Mouse (Mus musculus): ENCODE measurements around the gene Nme7. TPM values are rescaled to one million over a fixed set of nuclear protein-coding genes. Genes with fewer than 3 reads are reported as not detected.

Gene Nme7
- polyA plus RNA-seq, 1 experiment: 14.8 TPM

- Histone ChIP-seq H3K4me1 (ENCODE audit: control insufficient read depth, insufficient read depth, low read length) (peaks cover 35% of the 10 kb centered on the region; the same call in 1 of the 2 replicates), H3K27ac (ENCODE audit: insufficient read depth, low read depth, low read length) (peak overlapping the region; percentile 71), H3K4me3 (ENCODE audit: insufficient read depth, low read depth, low read length) (no peak overlapping the region), H3K27me3 (replicated peaks; ENCODE audit: control insufficient read depth, insufficient read depth, low read length) (no peaks in the 10 kb centered on the region), H3K36me3 (ENCODE audit: control insufficient read depth, insufficient read depth, low read length) (peaks cover 48% of the 10 kb centered on the region)
- peak; percentile 33 for DNase-seq
- TF ChIP-seq POLR2A (IDR thresholded peaks at IDR 0.05; ENCODE audit: low read depth, low read length): no peak
- TF ChIP-seq CTCF (conservative IDR thresholded peaks at IDR 0.05; ENCODE audit: insufficient read depth, insufficient read length, low read depth, low read length): no peak
- 45% methylated on average over 4 of the region's 4 CpGs for WGBS
Measured at GRCm38 (mm10) chr1:164450231-164450630, 146.3 kb downstream of the Nme7 start.

GRCm38 (mm10) chr1:164450644-164451043, 146.7 kb downstream of the Nme7 start:
- no peaks in the 10 kb centered on the region for H3K27me3 ChIP-seq (replicated peaks; ENCODE audit: control insufficient read depth, insufficient read depth, low read length)
- peak overlapping the region; percentile 71 for H3K27ac ChIP-seq (ENCODE audit: insufficient read depth, low read depth, low read length)
- no peak overlapping the region for H3K4me3 ChIP-seq (ENCODE audit: insufficient read depth, low read depth, low read length)
- peaks cover 35% of the 10 kb centered on the region; the same call in 1 of the 2 replicates for H3K4me1 ChIP-seq (ENCODE audit: control insufficient read depth, insufficient read depth, low read length)
- H3K36me3 ChIP-seq (ENCODE audit: control insufficient read depth, insufficient read depth, low read length): peaks cover 48% of the 10 kb centered on the region
- peak; percentile 54 for DNase-seq
- TF ChIP-seq CTCF (conservative IDR thresholded peaks at IDR 0.05; ENCODE audit: insufficient read depth, insufficient read length, low read depth, low read length) (no peak), POLR2A (IDR thresholded peaks at IDR 0.05; ENCODE audit: low read depth, low read length) (no peak)
- 37% methylated on average over 4 of the region's 4 CpGs for WGBS

GRCm38 (mm10) chr1:164451346-164451745, 147.4 kb downstream of the Nme7 start:
- TF ChIP-seq CTCF (conservative IDR thresholded peaks at IDR 0.05; ENCODE audit: insufficient read depth, insufficient read length, low read depth, low read length) (no peak), POLR2A (IDR thresholded peaks at IDR 0.05; ENCODE audit: low read depth, low read length) (no peak)
- peaks cover 35% of the 10 kb centered on the region; the same call in 1 of the 2 replicates for H3K4me1 ChIP-seq (ENCODE audit: control insufficient read depth, insufficient read depth, low read length)
- peaks cover 51% of the 10 kb centered on the region for H3K36me3 ChIP-seq (ENCODE audit: control insufficient read depth, insufficient read depth, low read length)
- no peak for DNase-seq
- WGBS: 40% methylated on average over 5 of the region's 5 CpGs
- no peak overlapping the region for H3K4me3 ChIP-seq (ENCODE audit: insufficient read depth, low read depth, low read length)
- no peaks in the 10 kb centered on the region for H3K27me3 ChIP-seq (replicated peaks; ENCODE audit: control insufficient read depth, insufficient read depth, low read length)
- peak overlapping the region; percentile 71 for H3K27ac ChIP-seq (ENCODE audit: insufficient read depth, low read depth, low read length)

- DNase-seq: no peak
- Histone ChIP-seq H3K4me3 (ENCODE audit: insufficient read depth, low read depth, low read length) (peak overlapping the region; percentile 46), H3K27me3 (replicated peaks; ENCODE audit: control insufficient read depth, insufficient read depth, low read length) (no peaks in the 10 kb centered on the region), H3K4me1 (ENCODE audit: control insufficient read depth, insufficient read depth, low read length) (peaks cover 27% of the 10 kb centered on the region; the same call in 1 of the 2 replicates), H3K27ac (ENCODE audit: insufficient read depth, low read depth, low read length) (peak overlapping the region; percentile 58), H3K36me3 (ENCODE audit: control insufficient read depth, insufficient read depth, low read length) (peaks cover 49% of the 10 kb centered on the region)
- no peak for TF ChIP-seq POLR2A (IDR thresholded peaks at IDR 0.05; ENCODE audit: low read depth, low read length)
- TF ChIP-seq CTCF (conservative IDR thresholded peaks at IDR 0.05; ENCODE audit: insufficient read depth, insufficient read length, low read depth, low read length): no peak
- 44% methylated on average over 6 of the region's 6 CpGs for WGBS
Measured at GRCm38 (mm10) chr1:164452580-164452979, 148.7 kb downstream of the Nme7 start.

GRCm38 (mm10) chr1:164453146-164453545, 149.2 kb downstream of the Nme7 start:
- DNase-seq: no peak

DNA sequence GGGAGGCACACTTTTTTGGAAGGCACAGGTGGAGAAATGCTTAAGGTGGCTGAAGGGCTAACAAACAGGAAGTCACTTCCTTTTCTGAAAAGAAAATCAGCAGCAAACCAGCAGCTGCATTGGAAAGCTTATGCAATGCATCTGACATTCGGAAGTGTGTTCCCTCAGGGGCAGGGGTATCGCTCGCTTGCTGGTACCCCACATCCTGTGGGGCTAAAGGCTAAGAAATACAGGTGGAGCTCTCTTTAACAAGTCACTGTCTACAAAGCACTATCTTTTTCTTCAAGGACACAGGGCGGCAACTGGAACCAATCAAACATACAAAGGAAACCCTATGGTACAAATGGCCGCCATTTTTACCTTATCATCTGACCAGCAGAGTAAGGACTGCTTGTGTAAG, 149.8 kb downstream of the Nme7 start:
- Histone ChIP-seq H3K4me3 (ENCODE audit: insufficient read depth, low read depth, low read length) (peak overlapping the region; percentile 46), H3K27ac (ENCODE audit: insufficient read depth, low read depth, low read length) (peak overlapping the region; percentile 58), H3K36me3 (ENCODE audit: control insufficient read depth, insufficient read depth, low read length) (peaks cover 44% of the 10 kb centered on the region), H3K27me3 (replicated peaks; ENCODE audit: control insufficient read depth, insufficient read depth, low read length) (no peaks in the 10 kb centered on the region), H3K4me1 (ENCODE audit: control insufficient read depth, insufficient read depth, low read length) (peaks cover 25% of the 10 kb centered on the region; the same call in 1 of the 2 replicates)
- no peak for DNase-seq
- WGBS: 37% methylated on average over 5 of the region's 5 CpGs
- TF ChIP-seq CTCF (conservative IDR thresholded peaks at IDR 0.05; ENCODE audit: insufficient read depth, insufficient read length, low read depth, low read length): no peak
- no peak for TF ChIP-seq POLR2A (IDR thresholded peaks at IDR 0.05; ENCODE audit: low read depth, low read length)

More at GRCm38 (mm10) chr1:164453146-164453545, 149.2 kb downstream of the Nme7 start:
- H3K4me1 ChIP-seq (ENCODE audit: control insufficient read depth, insufficient read depth, low read length): peaks cover 27% of the 10 kb centered on the region; the same call in 1 of the 2 replicates
- peak overlapping the region; percentile 46 for H3K4me3 ChIP-seq (ENCODE audit: insufficient read depth, low read depth, low read length)
- peaks cover 47% of the 10 kb centered on the region for H3K36me3 ChIP-seq (ENCODE audit: control insufficient read depth, insufficient read depth, low read length)
- H3K27ac ChIP-seq (ENCODE audit: insufficient read depth, low read depth, low read length): peak overlapping the region; percentile 58
- H3K27me3 ChIP-seq (replicated peaks; ENCODE audit: control insufficient read depth, insufficient read depth, low read length): no peaks in the 10 kb centered on the region
- TF ChIP-seq POLR2A (IDR thresholded peaks at IDR 0.05; ENCODE audit: low read depth, low read length): no peak
- TF ChIP-seq CTCF (conservative IDR thresholded peaks at IDR 0.05; ENCODE audit: insufficient read depth, insufficient read length, low read depth, low read length): no peak
- WGBS: 49% methylated on average over 8 of the region's 8 CpGs

DNA sequence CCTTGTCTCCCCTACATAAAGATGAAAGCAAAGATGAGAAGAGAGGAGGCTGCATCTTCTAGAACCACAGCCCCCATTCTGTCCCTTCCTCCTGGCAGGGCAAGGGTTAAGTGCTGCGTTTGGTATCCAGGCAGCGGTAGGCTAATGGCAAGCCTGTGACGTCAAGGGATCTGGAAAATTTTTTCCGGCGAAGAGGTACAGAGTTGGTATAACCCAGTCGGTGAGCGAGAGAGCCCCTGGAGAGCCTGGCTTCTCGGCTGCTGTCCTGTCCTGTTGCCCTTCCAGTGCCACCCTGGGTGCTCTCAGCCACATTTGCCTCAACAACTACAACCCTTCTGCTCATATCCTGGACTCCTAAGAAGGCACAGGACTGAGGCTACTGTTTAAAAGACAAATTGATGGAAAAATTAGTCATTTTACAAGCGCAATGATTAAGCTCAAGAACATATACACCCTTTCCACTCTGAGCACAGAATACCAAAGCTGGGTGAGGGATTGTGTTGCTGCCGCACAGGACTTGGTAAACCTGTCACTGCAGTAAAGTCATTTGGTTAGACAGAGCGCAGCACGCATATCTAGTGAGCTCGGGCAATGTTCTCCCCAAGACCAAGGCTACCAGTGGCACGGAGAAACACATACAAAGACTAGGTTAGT, 151.0 kb downstream of the Nme7 start:
- Histone ChIP-seq H3K4me1 (ENCODE audit: control insufficient read depth, insufficient read depth, low read length) (peaks cover 15% of the 10 kb centered on the region; the same call in 1 of the 2 replicates), H3K27ac (ENCODE audit: insufficient read depth, low read depth, low read length) (peak overlapping the region; percentile 93), H3K27me3 (replicated peaks; ENCODE audit: control insufficient read depth, insufficient read depth, low read length) (no peaks in the 10 kb centered on the region), H3K36me3 (ENCODE audit: control insufficient read depth, insufficient read depth, low read length) (peaks cover 41% of the 10 kb centered on the region), H3K4me3 (ENCODE audit: insufficient read depth, low read depth, low read length) (peak overlapping the region; percentile 92)
- no peak for TF ChIP-seq CTCF (conservative IDR thresholded peaks at IDR 0.05; ENCODE audit: insufficient read depth, insufficient read length, low read depth, low read length)
- peak; percentile 83 for TF ChIP-seq POLR2A (IDR thresholded peaks at IDR 0.05; ENCODE audit: low read depth, low read length)
- peak; percentile 83 for DNase-seq
- WGBS: 20% methylated on average over 14 of the region's 14 CpGs

All from kidney, adult 2 months (tissue).